Mouse (Mus musculus) heart, adult 11 months (tissue): ENCODE data around the gene Vmn1r93.
"Not testable (repeated sequence)": the region's sequence is repeated elsewhere in the genome, so short reads cannot be mapped to it uniquely, and the experiment has no call there.

Source experiments
- DNase-seq: peaks from one replicate; pipeline ENCODE4 v3.0.0; 2022

Gene Vmn1r93

GRCm38 (mm10) chr7:20138988-20139387 is at the start of gene Vmn1r93:
Vmn1r93 (minus strand) TSS chr7:20139088.
- DNase-seq: not testable (repeated sequence)

GRCm38 (mm10) chr7:20168277-20168676 is 29.4 kb upstream of the Vmn1r93 start, which contains the start of gene Vmn1r94:
Vmn1r94 (minus strand) TSS chr7:20168377.
- DNase-seq: not testable (repeated sequence)

- not testable (repeated sequence) for DNase-seq
Observed at GRCm38 (mm10) chr7:20122479-20122878, 16.4 kb downstream of the Vmn1r93 start, which contains the start of gene Gm16442. Gm16442 (minus strand) TSS chr7:20122579.

GRCm38 (mm10) chr7:20099380-20099779 is 39.5 kb downstream of the Vmn1r93 start, which contains the start of gene Vmn1r91:
Vmn1r91 (plus strand) TSS chr7:20099680.
- not testable (repeated sequence) for DNase-seq
